Mouse (Mus musculus) forebrain, embryonic 16.5 days (tissue): Measurements from ENCODE around the gene Zc3h12d. TPM values are rescaled to one million over a fixed set of nuclear protein-coding genes. Genes with fewer than 3 reads are reported as not detected.

Source experiments
- ATAC-seq: fragments of 200-750 bp; cut with Nextera tagmentation; 2 replicates; pipeline ENCODE4 v1.8.0; 2017; ENCODE audit warnings: mild to moderate bottlenecking, moderate library complexity
- H3K27ac ChIP-seq: fragments of 300-500 bp; sonication (generic); 2 replicates; pipeline ENCODE4 v1.5.1; 2014; ENCODE audit warnings: low read length, control low read depth
- H3K27me3 ChIP-seq: fragments of 300-500 bp; sonication (generic); replicated peaks from 2 replicates; pipeline ENCODE4 v1.6.1; 2014; ENCODE audit warnings: low read length; ENCODE audit not compliant: control insufficient read depth, insufficient read depth
- H3K36me3 ChIP-seq: fragments of 300-500 bp; sonication (generic); 2 replicates; pipeline ENCODE4 v1.6.1; 2014; ENCODE audit not compliant: control insufficient read depth, insufficient read depth
- H3K4me1 ChIP-seq: fragments of 300-500 bp; sonication (generic); replicated peaks from 2 replicates; pipeline ENCODE4 v1.6.1; 2014; ENCODE audit warnings: low read length; ENCODE audit not compliant: control insufficient read depth, insufficient read depth
- H3K4me2 ChIP-seq: fragments of 300-500 bp; sonication (generic); 2 replicates; pipeline ENCODE4 v1.6.1; 2014; ENCODE audit warnings: mild to moderate bottlenecking, low read length, control low read depth
- H3K4me3 ChIP-seq: fragments of 300-500 bp; sonication (generic); replicated peaks from 2 replicates; pipeline ENCODE4 v1.5.1; 2014; ENCODE audit warnings: mild to moderate bottlenecking, low read length, control low read depth
- H3K9ac ChIP-seq: fragments of 300-500 bp; sonication (generic); replicated peaks from 2 replicates; pipeline ENCODE4 v1.6.1; 2014; ENCODE audit warnings: low read depth, low read length, control low read depth
- H3K9me3 ChIP-seq: fragments of 300-500 bp; sonication (generic); 2 replicates; pipeline ENCODE4 v1.6.1; 2016; ENCODE audit warnings: low read length; ENCODE audit not compliant: control insufficient read depth
- WGBS: fragments of 180-500 bp; shearing (Covaris S2); extraction: QIAGEN DNeasy Blood & Tissue Kit; methylation state at CpG from one replicate; pipeline ENCODE4 v1.1.7; 2014; 5-methylcytosine and 5-hydroxymethylcytosine counted together
- polyA plus RNA-seq: library from polyadenylated mRNA; unstranded; fragments of >200 nt; fragmentation: Nextera tagmentation; extraction: Ambion mirVana; gene quantifications from 2 replicates; pipeline ENCODE4 v1.2.1, GENCODE M21; 2015

Zc3h12d gene
- polyA plus RNA-seq, 1 experiment from 2014 or later = 0.08 TPM

DNA sequence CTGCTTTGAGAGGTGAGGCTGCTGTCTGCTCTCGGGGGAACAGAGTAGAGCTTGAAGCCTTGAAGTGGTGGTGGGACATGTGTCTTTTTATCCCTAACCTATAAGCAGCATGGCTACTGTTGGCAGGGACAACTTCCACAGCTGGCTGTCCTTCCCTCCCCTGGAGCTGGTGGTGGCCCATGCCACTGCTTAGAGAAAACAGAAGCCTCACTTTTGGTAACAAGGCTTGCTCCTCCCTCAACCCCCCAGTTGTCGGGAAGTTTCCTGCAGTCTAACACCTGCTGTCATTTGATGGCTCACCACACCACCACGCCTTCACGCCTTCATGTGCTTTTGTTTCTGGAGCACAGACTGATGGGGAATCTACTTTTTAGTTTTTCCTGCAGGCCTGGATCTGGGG lies 11.9 kb downstream of the Zc3h12d start:
- WGBS = 84% methylated on average over 4 of the region's 4 CpGs
- no peak for ATAC-seq
- Histone ChIP-seq H3K4me2 (no peak overlapping the region), H3K9ac (no peak overlapping the region), H3K27me3 (no peaks in the 10 kb centered on the region), H3K4me1 (no peaks in the 10 kb centered on the region), H3K27ac (no peak overlapping the region), H3K4me3 (no peak overlapping the region), H3K36me3 (no peaks in the 10 kb centered on the region), H3K9me3 (no peaks in the 10 kb centered on the region)

- 70% methylated on average over 8 of the region's 8 CpGs for WGBS
Measured at GRCm38 (mm10) chr10:7845136-7845535, 12.9 kb downstream of the Zc3h12d start.

GRCm38 (mm10) chr10:7845991-7846390 lies 13.7 kb downstream of the Zc3h12d start:
- no peak for ATAC-seq
- H3K9me3 ChIP-seq = no peaks in the 10 kb centered on the region
- no peak overlapping the region for H3K9ac ChIP-seq
- H3K4me2 ChIP-seq = no peak overlapping the region
- no peaks in the 10 kb centered on the region for H3K4me1 ChIP-seq
- WGBS = 85% methylated on average over 4 of the region's 4 CpGs
- no peaks in the 10 kb centered on the region for H3K27me3 ChIP-seq
- H3K4me3 ChIP-seq = no peak overlapping the region
- H3K36me3 ChIP-seq = no peaks in the 10 kb centered on the region
- H3K27ac ChIP-seq = no peak overlapping the region

More at GRCm38 (mm10) chr10:7845136-7845535, 12.9 kb downstream of the Zc3h12d start:
- Histone ChIP-seq H3K27ac (no peak overlapping the region), H3K27me3 (no peaks in the 10 kb centered on the region), H3K9ac (no peak overlapping the region), H3K36me3 (no peaks in the 10 kb centered on the region), H3K9me3 (no peaks in the 10 kb centered on the region), H3K4me1 (no peaks in the 10 kb centered on the region), H3K4me3 (no peak overlapping the region), H3K4me2 (no peak overlapping the region)
- no peak for ATAC-seq

DNA sequence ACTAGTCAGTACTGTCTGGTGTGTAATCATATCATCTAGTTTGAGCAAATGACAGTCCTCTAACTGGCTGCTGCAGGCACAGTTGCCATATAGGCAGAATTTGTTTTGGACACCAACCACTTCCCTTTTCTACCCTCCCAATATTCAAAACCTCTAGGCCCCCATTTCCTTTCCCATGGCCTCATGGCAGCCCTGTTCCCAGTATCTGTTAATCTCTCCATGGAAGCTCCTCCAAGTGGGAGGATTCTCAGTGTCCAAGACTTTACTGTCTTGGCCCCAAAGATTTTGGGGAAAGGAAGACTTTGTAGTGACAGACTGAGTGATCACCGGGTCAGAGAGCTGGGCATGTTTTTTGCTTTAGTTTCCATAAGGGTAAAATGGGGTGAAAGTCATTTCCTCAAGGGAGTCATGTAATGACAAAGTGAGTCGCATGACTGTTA lies 14.9 kb downstream of the Zc3h12d start:
- Histone ChIP-seq H3K4me2 (no peak overlapping the region), H3K9ac (no peak overlapping the region), H3K4me1 (no peaks in the 10 kb centered on the region), H3K27ac (no peak overlapping the region), H3K36me3 (no peaks in the 10 kb centered on the region), H3K27me3 (no peaks in the 10 kb centered on the region), H3K4me3 (no peak overlapping the region), H3K9me3 (no peaks in the 10 kb centered on the region)
- no peak for ATAC-seq
- 87% methylated on average over 2 of the region's 2 CpGs for WGBS

GRCm38 (mm10) chr10:7851891-7852290 lies 19.6 kb downstream of the Zc3h12d start:
- Histone ChIP-seq H3K4me1 (no peaks in the 10 kb centered on the region), H3K27me3 (no peaks in the 10 kb centered on the region), H3K27ac (no peak overlapping the region), H3K9me3 (no peaks in the 10 kb centered on the region), H3K9ac (no peak overlapping the region), H3K4me3 (no peak overlapping the region), H3K36me3 (no peaks in the 10 kb centered on the region), H3K4me2 (no peak overlapping the region)
- WGBS = 68% methylated on average over 3 of the region's 3 CpGs
- no peak for ATAC-seq

- Histone ChIP-seq H3K27ac (no peak overlapping the region), H3K4me2 (no peak overlapping the region), H3K4me3 (no peak overlapping the region), H3K4me1 (no peaks in the 10 kb centered on the region), H3K9ac (no peak overlapping the region), H3K27me3 (no peaks in the 10 kb centered on the region), H3K9me3 (no peaks in the 10 kb centered on the region), H3K36me3 (no peaks in the 10 kb centered on the region)
- WGBS = 92% methylated on average over 7 of the region's 7 CpGs
- no peak for ATAC-seq
Measured at GRCm38 (mm10) chr10:7860494-7860893, 28.2 kb downstream of the Zc3h12d start.

DNA sequence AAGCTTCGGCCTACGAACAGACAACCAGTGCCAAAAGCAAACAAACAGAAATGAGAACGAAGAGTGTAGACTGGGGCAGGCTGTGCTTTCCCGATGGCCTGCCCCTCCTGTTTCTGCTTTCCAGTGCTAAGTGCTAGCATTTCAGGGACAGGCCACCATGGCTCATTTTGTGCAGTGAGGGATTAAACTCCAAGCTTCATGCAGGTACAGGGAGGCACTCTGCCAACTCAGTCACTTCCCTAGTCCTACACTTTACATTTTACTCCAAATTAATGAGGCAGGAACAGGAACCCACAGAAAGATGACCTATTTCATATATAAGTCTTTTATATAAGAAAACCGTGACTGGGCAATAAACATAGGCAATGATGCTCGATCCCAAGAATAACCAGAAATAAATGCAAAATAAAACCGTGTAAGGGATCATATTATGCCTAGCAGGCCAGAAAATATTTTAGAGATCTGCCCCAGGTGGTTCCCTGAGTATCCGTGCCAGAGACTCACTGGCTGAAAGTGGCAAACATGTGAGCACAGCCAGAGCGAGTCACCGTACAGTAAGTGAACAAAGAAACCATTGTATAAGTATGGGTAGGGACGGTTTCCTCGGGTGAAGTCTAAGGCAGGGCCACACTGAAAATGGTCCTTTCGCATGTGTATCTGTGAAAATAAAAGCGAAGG lies 29.1 kb downstream of the Zc3h12d start:
- H3K9me3 ChIP-seq = no peaks in the 10 kb centered on the region
- no peak overlapping the region for H3K27ac ChIP-seq
- H3K9ac ChIP-seq = no peak overlapping the region
- no peaks in the 10 kb centered on the region for H3K36me3 ChIP-seq
- H3K4me1 ChIP-seq = no peaks in the 10 kb centered on the region
- H3K4me2 ChIP-seq = no peak overlapping the region
- no peaks in the 10 kb centered on the region for H3K27me3 ChIP-seq
- ATAC-seq = no peak
- WGBS = 70% methylated on average over 14 of the region's 14 CpGs
- H3K4me3 ChIP-seq = no peak overlapping the region

- H3K4me3 ChIP-seq = no peak overlapping the region
- no peak for ATAC-seq
- no peaks in the 10 kb centered on the region for H3K9me3 ChIP-seq
Measured at GRCm38 (mm10) chr10:7861937-7862657, 29.8 kb downstream of the Zc3h12d start.

DNA sequence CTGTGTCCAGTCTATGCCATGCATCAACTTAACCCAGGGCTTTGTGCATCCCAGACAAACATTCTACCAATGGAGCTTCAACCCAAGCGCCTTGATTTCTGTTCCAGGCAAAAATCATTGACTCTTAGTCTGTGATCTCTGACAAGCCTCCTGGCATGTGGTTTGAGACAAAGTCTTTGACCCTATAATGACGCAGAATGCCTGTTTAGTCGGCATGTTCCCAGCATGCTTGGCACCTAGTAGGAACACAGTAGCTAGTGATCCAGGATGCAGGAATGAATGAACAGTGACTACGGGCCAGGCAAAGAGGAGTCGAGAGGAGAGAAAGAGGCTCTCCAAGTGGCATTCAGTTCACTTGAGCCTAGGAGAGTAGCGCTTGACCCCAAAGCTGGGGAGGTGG lies 31.1 kb downstream of the Zc3h12d start:
- Histone ChIP-seq H3K27ac (no peak overlapping the region), H3K9me3 (no peaks in the 10 kb centered on the region), H3K36me3 (no peaks in the 10 kb centered on the region), H3K9ac (no peak overlapping the region), H3K4me2 (no peak overlapping the region), H3K4me1 (peaks cover 7% of the 10 kb centered on the region), H3K27me3 (0 out of 2 replicates have a peak, but pooled peaks cover 4% of the 10 kb centered on the region), H3K4me3 (no peak overlapping the region)
- 93% methylated on average over 6 of the region's 6 CpGs for whole genome bisulfite sequencing
- no peak for ATAC-seq

More at GRCm38 (mm10) chr10:7861937-7862657, 29.8 kb downstream of the Zc3h12d start:
- Histone ChIP-seq H3K27me3 (0 out of 2 replicates have a peak, but pooled peaks cover 4% of the 10 kb centered on the region), H3K4me1 (peaks cover 1% of the 10 kb centered on the region), H3K27ac (no peak overlapping the region), H3K9ac (no peak overlapping the region), H3K4me2 (no peak overlapping the region), H3K36me3 (no peaks in the 10 kb centered on the region)
- WGBS = 94% methylated on average over 25 of the region's 25 CpGs
